8 mouse cellular contexts compared by ENCODE assay signal in the genomic region with DNA sequence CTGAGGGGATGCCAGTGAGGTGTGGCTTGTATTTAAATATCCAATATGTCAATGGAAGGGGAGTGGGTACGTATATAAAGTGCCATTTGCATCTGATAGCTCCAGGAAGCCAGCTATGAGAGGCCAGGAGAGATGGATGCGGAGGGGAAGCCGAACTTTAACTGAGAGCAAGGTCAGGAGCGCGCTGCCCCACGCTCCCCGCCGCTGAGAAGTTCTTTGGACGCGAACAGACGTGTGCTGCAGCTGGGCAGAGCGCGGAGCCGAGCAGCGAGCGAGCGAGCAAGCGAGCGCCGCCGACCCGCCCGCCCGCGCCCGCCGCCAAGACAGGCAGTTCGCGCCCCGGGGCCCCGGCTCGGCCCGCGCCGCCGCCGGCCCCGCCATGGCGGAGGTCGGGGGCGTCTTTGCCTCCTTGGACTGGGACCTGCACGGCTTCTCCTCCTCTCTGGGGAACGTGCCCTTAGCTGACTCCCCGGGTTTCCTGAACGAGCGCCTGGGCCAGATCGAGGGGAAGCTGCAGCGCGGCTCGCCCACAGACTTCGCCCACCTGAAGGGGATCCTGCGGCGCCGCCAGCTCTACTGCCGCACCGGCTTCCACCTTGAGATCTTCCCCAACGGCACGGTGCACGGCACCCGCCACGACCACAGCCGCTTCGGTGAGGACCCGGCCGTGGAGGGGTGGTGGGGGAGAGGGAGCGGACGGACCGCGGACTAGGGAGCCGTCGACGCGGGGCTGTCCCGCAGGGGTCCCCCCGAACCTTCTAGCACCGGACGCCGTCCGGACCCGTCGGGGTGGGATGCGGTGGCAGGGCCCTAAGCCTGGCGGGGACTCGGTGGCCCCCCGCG. TPM values are rescaled to one million over a fixed set of nuclear protein-coding genes. Genes with fewer than 3 reads are reported as not detected.
DNase-seq lines count a peak whose midpoint lies in the region; ATAC-seq lines count a peak whose summit lies in the region.

A gene (plus strand): TSS at position 118 of the 843 bp plus-strand sequence.

- H3K4me1 ChIP-seq in kidney, embryonic 15.5 days, result peaks cover 18% of the 10 kb centered on the region; the same call in 1 of the 2 replicates
- H3K4me1 ChIP-seq in forebrain, embryonic 12.5 days, result peaks cover 8% of the 10 kb centered on the region
- H3K4me1 ChIP-seq in hindbrain, embryonic 13.5 days (replicated peaks), result peaks cover 7% of the 10 kb centered on the region; the same call in 1 of the 2 replicates
- peaks cover 22% of the 10 kb centered on the region for H3K4me1 ChIP-seq in megakaryocyte, embryonic 14.5 days

- no peak within 1 kb of the TSS for H3K27ac ChIP-seq in kidney, embryonic 15.5 days
- no peak within 1 kb of the TSS for H3K27ac ChIP-seq in forebrain, embryonic 12.5 days
- no peak within 1 kb of the TSS for H3K27ac ChIP-seq in hindbrain, embryonic 13.5 days

- H3K36me3 ChIP-seq in kidney, embryonic 15.5 days, result no peaks in the 10 kb centered on the region
- no peaks in the 10 kb centered on the region for H3K36me3 ChIP-seq in forebrain, embryonic 12.5 days (replicated peaks)
- no peaks in the 10 kb centered on the region for H3K36me3 ChIP-seq in hindbrain, embryonic 13.5 days
- no peaks in the 10 kb centered on the region for H3K36me3 ChIP-seq in megakaryocyte, embryonic 14.5 days (replicated peaks; ENCODE audit: low read length)

- peak within 1 kb of the TSS; percentile 67 for H3K4me2 ChIP-seq in kidney, embryonic 15.5 days
- peak within 1 kb of the TSS; percentile 64 for H3K4me2 ChIP-seq in forebrain, embryonic 12.5 days
- H3K4me2 ChIP-seq in hindbrain, embryonic 13.5 days, result peak within 1 kb of the TSS; percentile 62

- ATAC-seq in kidney, embryonic 15.5 days (replicated peaks; ENCODE audit: low FRiP score), result peak; percentile 17; the same call in 1 of the 2 replicates
- 0 out of 2 replicates have a peak, but pooled peaks have one; percentile 47 for ATAC-seq in forebrain, embryonic 12.5 days (ENCODE audit: low FRiP score)
- ATAC-seq in hindbrain, embryonic 13.5 days (ENCODE audit: low FRiP score), result peak; percentile 44

- WGBS in kidney, embryonic 15.5 days, result 16% methylated on average over 66 of the region's 86 CpGs
- WGBS in forebrain, embryonic 12.5 days, result 13% methylated on average over 40 of the region's 86 CpGs
- WGBS in hindbrain, embryonic 13.5 days, result 11% methylated on average over 47 of the region's 86 CpGs

- H3K4me3 ChIP-seq in kidney, embryonic 15.5 days (replicated peaks), result peak within 1 kb of the TSS; percentile 45
- peak within 1 kb of the TSS; percentile 41 for H3K4me3 ChIP-seq in forebrain, embryonic 12.5 days (replicated peaks)
- H3K4me3 ChIP-seq in hindbrain, embryonic 13.5 days, result peak within 1 kb of the TSS; percentile 40
- peak within 1 kb of the TSS; percentile 89 for H3K4me3 ChIP-seq in megakaryocyte, embryonic 14.5 days (replicated peaks)

- H3K9ac ChIP-seq in kidney, embryonic 15.5 days, result no peak within 1 kb of the TSS
- peak within 1 kb of the TSS; percentile 12; the same call in 1 of the 2 replicates for H3K9ac ChIP-seq in forebrain, embryonic 12.5 days
- peak within 1 kb of the TSS; percentile 35 for H3K9ac ChIP-seq in hindbrain, embryonic 13.5 days

- H3K27me3 ChIP-seq in kidney, embryonic 15.5 days, result peaks cover 73% of the 10 kb centered on the region
- peaks cover 65% of the 10 kb centered on the region for H3K27me3 ChIP-seq in forebrain, embryonic 12.5 days
- peaks cover 66% of the 10 kb centered on the region for H3K27me3 ChIP-seq in hindbrain, embryonic 13.5 days
- peaks cover 69% of the 10 kb centered on the region for H3K27me3 ChIP-seq in megakaryocyte, embryonic 14.5 days (replicated peaks)

- DNase-seq in kidney, adult 8-10 months, result no peak
- DNase-seq in WW6 (ENCODE audit: low read depth, low spot score), result peak; percentile 7
- peak; percentile 3 for DNase-seq in thymus, postnatal 0 days (ENCODE audit: low spot score)
- DNase-seq in urinary bladder, postnatal 36 days (ENCODE audit: low spot score in 2 of 2), result no peak

- no peaks in the 10 kb centered on the region for H3K9me3 ChIP-seq in kidney, embryonic 15.5 days (replicated peaks)
- H3K9me3 ChIP-seq in forebrain, embryonic 12.5 days, result no peaks in the 10 kb centered on the region
- no peaks in the 10 kb centered on the region for H3K9me3 ChIP-seq in hindbrain, embryonic 13.5 days
- H3K9me3 ChIP-seq in megakaryocyte, embryonic 14.5 days, result peaks cover 37% of the 10 kb centered on the region

RNA-seq across cellular contexts. Expression of the gene that starts here (rescaled TPM):
- polyA plus RNA-seq in kidney, embryonic 15.5 days (2015; fragmentation: Nextera tagmentation; extraction: Ambion mirVana), result 0.23 and 0.36 TPM in 2 replicates
- polyA plus RNA-seq in forebrain, embryonic 12.5 days (2016; fragmentation: Nextera tagmentation; extraction: Ambion mirVana), result 0.12 TPM in 1 of 2 replicates, not detected in the other
- polyA plus RNA-seq in hindbrain, embryonic 13.5 days (2015; fragmentation: Nextera tagmentation; extraction: Ambion mirVana), result not detected in 2 replicates
- polyA plus RNA-seq in megakaryocyte, embryonic 14.5 days (2012; ENCODE audit: insufficient read depth, low replicate concordance), result not detected in 2 replicates
- 0.43 and 0.49 TPM in 2 replicates for polyA plus RNA-seq in thymus, postnatal 0 days (2015; fragmentation: Nextera tagmentation; extraction: Ambion mirVana)

Comparison
In these comparisons a context has a peak if more than half of its experiments do, and no peak if none do; other contexts are left out.
1. Peak in ATAC-seq, H3K4me3 ChIP-seq and H3K4me2 ChIP-seq in kidney, embryonic 15.5 days; RNA of the gene not detected or under 1 TPM.
2. Peak in ATAC-seq, H3K4me3 ChIP-seq, H3K9ac ChIP-seq and H3K4me2 ChIP-seq in forebrain, embryonic 12.5 days; RNA of the gene not detected or under 1 TPM.
3. Peak in ATAC-seq, H3K4me3 ChIP-seq, H3K9ac ChIP-seq and H3K4me2 ChIP-seq in hindbrain, embryonic 13.5 days; RNA of the gene not detected or under 1 TPM.
4. Peak in DNase-seq in thymus, postnatal 0 days; RNA of the gene not detected or under 1 TPM.